Mouse (Mus musculus) heart, adult 2 months (tissue): ENCODE measurements around the gene Tuba3a. TPM values are rescaled to one million over a fixed set of nuclear protein-coding genes. Genes with fewer than 3 reads are reported as not detected.

Experiments used
- DNase-seq, 2 experiments: peaks; one replicate each; pipeline ENCODE4 v3.0.0; 2021
- H3K27ac ChIP-seq: fragments of 200-600 bp; 2 replicates; pipeline ENCODE4 v1.8.1; 2022
- H3K27me3 ChIP-seq: fragments of 200-500 bp; 2 replicates; pipeline ENCODE4 v1.6.1; 2012; ENCODE audit warnings: mild to moderate bottlenecking, low read length, inconsistent platforms, mixed read lengths; ENCODE audit not compliant: control insufficient read depth, insufficient read depth
- H3K36me3 ChIP-seq: fragments of 200-500 bp; 2 replicates; pipeline ENCODE4 v1.6.1; 2012; ENCODE audit warnings: low read length, inconsistent platforms; ENCODE audit not compliant: control insufficient read depth, insufficient read depth
- H3K4me1 ChIP-seq: fragments of 200-500 bp; 2 replicates; pipeline ENCODE4 v1.6.1; 2011; ENCODE audit warnings: low read length; ENCODE audit not compliant: control insufficient read depth, insufficient read depth
- H3K4me3 ChIP-seq: fragments of 200-600 bp; 2 replicates; pipeline ENCODE4 v1.8.1; 2022
- H3K79me2 ChIP-seq: fragments of 200-500 bp; replicated peaks from 2 replicates; pipeline ENCODE4 v1.6.1; 2012; ENCODE audit warnings: mild to moderate bottlenecking, inconsistent platforms, low read length, moderate library complexity, mixed read lengths; ENCODE audit not compliant: control insufficient read depth, insufficient read depth
- H3K9ac ChIP-seq: fragments of 200-500 bp; 2 replicates; pipeline ENCODE4 v1.6.1; 2012; ENCODE audit warnings: low read depth, mild to moderate bottlenecking, control low read depth, inconsistent platforms, low read length, mixed read lengths
- CTCF ChIP-seq: fragments of 200-600 bp; IDR thresholded peaks from 2 replicates; pipeline ENCODE4 v1.8.1; 2022; ENCODE audit warnings: antibody characterized with exemption, mild to moderate bottlenecking, moderate library complexity
- EP300 ChIP-seq: fragments of 200-500 bp; IDR thresholded peaks from 2 replicates; pipeline ENCODE4 v1.6.1; 2011; ENCODE audit warnings: low read depth, low read length, control low read depth; ENCODE audit not compliant: insufficient read depth
- POLR2A ChIP-seq: fragments of 200-500 bp; IDR thresholded peaks from 2 replicates; pipeline ENCODE4 v1.6.1; 2011; ENCODE audit warnings: mild to moderate bottlenecking, low read depth, low read length, control low read depth; ENCODE audit not compliant: insufficient read depth
- WGBS: fragments of 180-500 bp; shearing (Covaris S2); methylation state at CpG from one replicate; pipeline ENCODE4 v1.1.7; 2018; 5-methylcytosine and 5-hydroxymethylcytosine counted together
- intact Hi-C: fragments of 180-260 bp; cut with DNase I; formaldehyde crosslinking; loops from one replicate; pipeline ENCODE4 v1.15.1; 2025
- polyA plus RNA-seq: library from polyadenylated mRNA; depleted of rRNA; stranded (reverse); fragments of >200 nt; gene quantifications from 2 replicates; pipeline ENCODE4 v1.2.3, GENCODE M21; 2012
- total RNA-seq, 2 experiments: library from RNA; stranded (reverse); gene quantifications; 2 replicates each; pipeline ENCODE4 v1.2.3; 2021

Tuba3a gene
- total and polyA plus RNA-seq, 3 experiments = 0.92 TPM; not detected in 2

DNA sequence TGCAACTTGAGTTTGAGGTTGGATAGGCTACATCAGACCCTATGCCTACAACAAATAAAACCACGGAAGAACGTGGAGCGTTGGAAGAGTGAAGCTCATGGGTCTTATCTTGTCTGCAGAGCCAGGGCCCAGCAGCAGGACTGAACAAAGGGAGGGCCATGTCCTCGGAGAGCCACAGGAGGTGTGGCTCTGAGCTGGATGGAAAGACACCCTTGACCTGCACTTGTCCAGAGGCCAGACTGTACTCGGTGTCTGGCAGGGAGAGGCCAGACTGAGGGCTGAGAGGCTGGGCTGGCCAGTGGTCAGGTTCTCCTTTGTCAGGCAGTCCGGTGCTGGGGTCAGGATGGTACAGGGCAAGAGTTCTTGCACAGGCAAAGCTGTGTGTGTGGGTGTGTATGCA is 39.5 kb upstream of the Tuba3a start:
- DNase-seq = peak in 1 of 2 experiments; percentile 26
- no peaks in the 10 kb centered on the region for H3K79me2 ChIP-seq
- H3K9ac ChIP-seq = no peak overlapping the region
- no peaks in the 10 kb centered on the region for H3K4me1 ChIP-seq
- intact Hi-C loops = no loop called here
- no peak overlapping the region for H3K4me3 ChIP-seq
- 26% methylated on average over 6 of the region's 6 CpGs for WGBS
- no peaks in the 10 kb centered on the region for H3K36me3 ChIP-seq
- H3K27ac ChIP-seq = no peak overlapping the region
- 0 out of 2 replicates have a peak, but pooled peaks cover 2% of the 10 kb centered on the region for H3K27me3 ChIP-seq
- TF ChIP-seq POLR2A = no peak
- no peak for TF ChIP-seq EP300
- TF ChIP-seq CTCF = no peak

DNA sequence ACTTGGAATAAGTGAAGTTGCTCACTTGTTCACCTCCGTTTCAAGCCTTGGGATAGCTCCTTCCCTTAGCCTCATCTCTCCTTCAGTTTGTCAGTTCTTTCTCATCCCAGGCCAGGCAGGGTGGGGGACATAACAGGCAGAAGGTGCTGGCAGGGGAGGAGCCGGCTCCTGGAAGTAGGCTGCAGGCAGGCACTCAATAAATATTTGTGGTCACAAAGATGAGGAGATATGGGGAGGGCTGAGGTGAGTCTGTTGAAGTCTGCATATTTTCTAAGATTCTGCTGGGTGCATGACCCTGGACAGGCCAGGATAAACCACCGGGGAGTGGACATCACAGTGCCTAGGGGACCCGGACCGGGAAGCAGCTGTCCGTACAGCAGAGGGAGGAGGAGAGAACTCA is 37.7 kb upstream of the Tuba3a start:
- Histone ChIP-seq H3K79me2 (no peaks in the 10 kb centered on the region), H3K4me1 (no peaks in the 10 kb centered on the region), H3K36me3 (no peaks in the 10 kb centered on the region), H3K4me3 (no peak overlapping the region), H3K27ac (no peak overlapping the region), H3K9ac (no peak overlapping the region), H3K27me3 (0 out of 2 replicates have a peak, but pooled peaks cover 2% of the 10 kb centered on the region)
- TF ChIP-seq EP300 = no peak
- no peak for TF ChIP-seq CTCF
- TF ChIP-seq POLR2A = no peak
- DNase-seq = no peak
- 69% methylated on average over 6 of the region's 6 CpGs for WGBS
- intact Hi-C loops = no loop called here

DNA sequence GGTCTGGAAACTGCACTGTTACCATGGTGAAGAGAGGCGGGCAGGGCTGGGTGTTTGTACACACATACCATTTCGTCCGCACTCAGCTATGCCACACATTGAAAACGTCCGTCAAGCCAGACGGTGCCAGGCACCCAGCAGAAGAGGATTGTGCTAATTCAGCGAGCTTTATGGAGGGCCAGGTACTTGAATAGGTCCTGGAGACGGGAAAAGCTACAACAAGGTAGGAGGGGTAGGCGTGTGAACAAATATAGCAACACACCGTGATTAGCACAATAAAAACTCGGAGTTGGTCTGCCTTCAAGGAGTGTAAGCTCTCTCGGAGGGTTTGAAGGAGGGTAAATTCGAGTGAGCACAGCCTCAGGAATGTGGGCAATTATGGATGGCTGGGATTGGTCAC is 37.0 kb upstream of the Tuba3a start:
- no peak overlapping the region for H3K27ac ChIP-seq

DNA sequence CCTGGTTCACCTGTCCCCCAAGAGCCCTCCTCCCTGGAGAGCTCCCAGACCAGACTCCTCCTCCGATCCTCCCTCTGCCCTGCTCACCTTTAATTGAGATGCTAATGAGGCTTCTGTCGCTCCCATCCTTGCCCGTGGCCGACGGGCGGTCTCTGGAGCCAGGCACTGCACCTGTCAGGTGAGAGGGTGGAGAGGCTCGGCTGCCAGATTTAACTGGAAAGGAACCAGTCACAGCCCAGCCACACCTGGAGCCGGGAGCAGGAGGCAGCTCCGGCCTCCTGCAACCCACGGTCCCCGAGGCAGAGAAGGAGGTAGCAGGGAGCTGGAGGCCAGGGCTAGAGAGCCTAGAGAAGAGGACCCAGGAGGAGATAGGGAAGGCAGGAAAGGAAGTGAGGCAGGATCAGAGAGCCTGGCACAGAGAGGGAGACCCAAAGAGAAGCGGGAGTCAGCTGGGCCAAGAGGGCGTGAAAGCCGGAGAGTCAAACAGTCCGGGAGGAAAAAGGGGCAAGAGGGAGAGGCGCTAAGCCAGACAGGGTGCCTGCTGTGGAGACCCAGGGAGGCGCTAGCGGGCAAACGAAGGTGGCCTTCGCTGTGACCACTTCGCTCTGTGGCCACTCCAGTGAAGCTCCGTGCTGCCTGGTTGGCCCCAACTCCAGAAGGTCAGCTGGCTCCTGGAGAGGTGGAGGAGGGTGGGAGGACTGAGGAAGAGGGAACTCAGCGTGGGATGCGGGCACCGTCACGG is 35.4 kb upstream of the Tuba3a start:
- H3K9ac ChIP-seq = no peak overlapping the region
- no peak for TF ChIP-seq POLR2A
- TF ChIP-seq EP300 = no peak
- TF ChIP-seq CTCF = no peak
- intact Hi-C loops = no loop called here
- DNase-seq = peak in 1 of 2 experiments; percentile 15
- WGBS = 31% methylated on average over 26 of the region's 26 CpGs
- no peaks in the 10 kb centered on the region for H3K79me2 ChIP-seq
- H3K4me3 ChIP-seq = no peak overlapping the region
- 0 out of 2 replicates have a peak, but pooled peaks cover 2% of the 10 kb centered on the region for H3K27me3 ChIP-seq
- H3K4me1 ChIP-seq = no peaks in the 10 kb centered on the region
- H3K36me3 ChIP-seq = no peaks in the 10 kb centered on the region
- no peak overlapping the region for H3K27ac ChIP-seq

More for the DNA sequence above, 37.0 kb upstream of the Tuba3a start:
- H3K4me1 ChIP-seq = no peaks in the 10 kb centered on the region
- TF ChIP-seq CTCF (no peak), EP300 (no peak), POLR2A (no peak)
- no peaks in the 10 kb centered on the region for H3K36me3 ChIP-seq
- 0 out of 2 replicates have a peak, but pooled peaks cover 2% of the 10 kb centered on the region for H3K27me3 ChIP-seq
- whole genome bisulfite sequencing = 71% methylated on average over 13 of the region's 13 CpGs
- H3K79me2 ChIP-seq = no peaks in the 10 kb centered on the region
- intact Hi-C loops = no loop called here
- DNase-seq = no peak
- no peak overlapping the region for H3K9ac ChIP-seq
- no peak overlapping the region for H3K4me3 ChIP-seq

DNA sequence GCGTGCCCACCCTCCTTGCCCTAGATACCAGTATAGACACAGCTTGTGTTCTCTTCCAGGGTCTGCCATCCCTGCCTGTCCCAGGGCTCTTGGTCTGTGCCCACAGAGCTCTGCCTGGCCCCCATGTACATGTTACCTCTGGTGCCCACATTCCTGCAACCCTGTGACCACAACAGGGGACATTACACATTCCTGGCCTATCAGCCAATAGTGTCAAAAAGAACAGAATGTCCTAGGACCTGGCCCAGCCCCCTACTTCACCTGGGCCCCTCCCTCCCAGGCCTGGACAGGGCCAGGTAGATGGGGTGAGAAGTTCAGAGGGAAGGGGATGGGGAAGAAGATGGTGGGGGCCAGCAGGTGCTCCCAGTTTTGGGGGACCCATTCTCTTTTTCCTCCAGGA is 34.5 kb upstream of the Tuba3a start, which contains the start of gene Scnn1a:
Gene Scnn1a, plus strand, starts transcription at position 337 of the 400 bp plus-strand sequence.
- Histone ChIP-seq H3K9ac (no peak within 1 kb of the TSS), H3K27ac (no peak within 1 kb of the TSS), H3K4me1 (no peaks in the 10 kb centered on the region), H3K36me3 (no peaks in the 10 kb centered on the region), H3K27me3 (0 out of 2 replicates have a peak, but pooled peaks cover 2% of the 10 kb centered on the region), H3K4me3 (no peak within 1 kb of the TSS), H3K79me2 (no peaks in the 10 kb centered on the region)
- intact Hi-C loops = no loop called here
- DNase-seq = peak in 1 of 2 experiments; percentile 14
- WGBS = 94% methylated on average over 1 of the region's 1 CpGs
- no peak for TF ChIP-seq POLR2A
- no peak for TF ChIP-seq EP300
- no peak for TF ChIP-seq CTCF

DNA sequence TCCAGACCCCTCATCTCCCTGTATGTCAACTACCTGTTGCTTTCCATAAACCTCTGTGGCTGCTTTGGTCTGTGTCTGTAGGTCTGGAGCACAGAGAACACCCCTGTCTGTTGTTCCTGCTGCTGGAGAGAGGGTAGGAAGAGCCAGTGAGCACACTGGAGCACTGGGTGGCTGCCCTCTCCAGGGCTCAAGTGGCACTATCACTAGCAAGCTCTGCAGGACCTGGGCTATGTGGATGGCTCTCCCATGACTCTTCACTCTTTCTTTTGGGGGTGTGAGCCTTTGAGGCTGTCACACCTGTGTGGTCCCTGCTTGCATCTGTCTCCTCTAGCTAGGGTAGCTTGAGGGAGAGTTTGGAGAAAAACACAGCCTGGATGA is 34.1 kb upstream of the Tuba3a start:
- DNase-seq = no peak
- Histone ChIP-seq H3K27me3 (0 out of 2 replicates have a peak, but pooled peaks cover 2% of the 10 kb centered on the region), H3K36me3 (no peaks in the 10 kb centered on the region), H3K27ac (no peak overlapping the region), H3K9ac (no peak overlapping the region), H3K79me2 (no peaks in the 10 kb centered on the region), H3K4me1 (no peaks in the 10 kb centered on the region), H3K4me3 (no peak overlapping the region)
- intact Hi-C loops = no loop called here
- TF ChIP-seq EP300 (no peak), POLR2A (no peak), CTCF (no peak)
